Mouse (Mus musculus) C2C12 (cell line): ENCODE measurements around the gene Eef1akmt3. TPM values are rescaled to one million over a fixed set of nuclear protein-coding genes. Genes with fewer than 3 reads are reported as not detected.

Experiments used
- H3K27me3 ChIP-seq: one replicate; pipeline ENCODE4 v1.6.1; 2011; ENCODE audit not compliant: control insufficient read depth, insufficient read depth, insufficient read length
- H3K36me3 ChIP-seq: one replicate; pipeline ENCODE4 v1.6.1; 2011; ENCODE audit not compliant: control insufficient read depth, insufficient read depth
- H3K4me3 ChIP-seq: one replicate; pipeline ENCODE4 v1.5.1; 2011; ENCODE audit warnings: mild to moderate bottlenecking, control low read depth; ENCODE audit not compliant: poor library complexity, insufficient read depth, severe bottlenecking
- H3K79me2 ChIP-seq: one replicate; pipeline ENCODE4 v1.6.1; 2011; ENCODE audit not compliant: control insufficient read depth, insufficient read depth
- H3K79me3 ChIP-seq: one replicate; pipeline ENCODE4 v1.6.1; 2011; ENCODE audit warnings: low read depth, control low read depth
- H3ac ChIP-seq: one replicate; pipeline ENCODE3; 2011; ENCODE audit warnings: low read depth; ENCODE audit not compliant: control insufficient read depth, insufficient read length
- CEBPB ChIP-seq: IDR thresholded peaks from one replicate; pipeline ENCODE4 v1.6.1; 2011; ENCODE audit warnings: low read depth, mild to moderate bottlenecking, control low read depth, moderate library complexity
- CTCF ChIP-seq: IDR thresholded peaks from one replicate; pipeline ENCODE4 v1.5.1; 2011; ENCODE audit not compliant: control insufficient read depth, insufficient read depth, insufficient read length
- FOSL1 ChIP-seq: IDR thresholded peaks from one replicate; pipeline ENCODE4 v1.8.0; 2011; ENCODE audit warnings: mild to moderate bottlenecking, low read length; ENCODE audit not compliant: poor library complexity, insufficient read depth, severe bottlenecking
- MAX ChIP-seq: IDR thresholded peaks from one replicate; pipeline ENCODE4 v1.6.1; 2011; ENCODE audit warnings: mild to moderate bottlenecking, control low read depth
- MYOD1 ChIP-seq: IDR thresholded peaks from one replicate; pipeline ENCODE4 v1.6.1; 2011; ENCODE audit warnings: low read depth; ENCODE audit not compliant: control insufficient read depth, insufficient read length
- MYOG ChIP-seq: IDR thresholded peaks from one replicate; pipeline ENCODE4 v1.6.1; 2011; ENCODE audit not compliant: control insufficient read depth, insufficient read length; ENCODE audit errors: extremely low read depth
- USF1 ChIP-seq: IDR thresholded peaks from one replicate; pipeline ENCODE4 v1.6.1; 2011; ENCODE audit warnings: low read depth, mild to moderate bottlenecking, control low read depth, moderate library complexity
- polyA plus RNA-seq: library from polyadenylated mRNA; unstranded; fragments of >200 nt; fragmentation: generic; extraction: Trizol; gene quantifications from one replicate; pipeline ENCODE4 v1.2.1, GENCODE M21; 2012; ENCODE audit warnings: missing spikeins

Eef1akmt3 gene
- polyA plus RNA-seq, 1 experiment: 0.22 TPM

DNA sequence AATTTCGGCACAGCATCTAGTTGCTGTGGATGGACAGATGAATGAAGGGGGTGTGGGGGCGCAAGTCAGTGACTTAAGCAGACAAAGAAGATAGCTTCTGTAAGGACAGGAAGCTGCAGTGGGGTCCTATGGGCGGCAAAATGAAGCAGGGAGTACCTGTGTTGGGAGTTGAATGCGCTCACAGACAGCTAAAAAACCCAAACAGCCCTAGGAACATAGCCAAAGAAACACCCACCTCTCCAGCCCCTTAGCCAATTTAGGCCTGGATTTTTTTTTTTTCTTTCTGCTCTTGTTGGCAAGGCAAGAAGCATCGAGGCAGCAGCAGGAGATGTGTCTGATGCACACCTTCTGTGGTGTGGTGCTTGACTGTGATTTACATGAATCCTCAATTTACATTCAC is 19.8 kb upstream of the Eef1akmt3 start:
- H3ac ChIP-seq: no peak overlapping the region
- H3K79me3 ChIP-seq: peaks cover 24% of the 10 kb centered on the region
- peaks cover 16% of the 10 kb centered on the region for H3K36me3 ChIP-seq
- H3K79me2 ChIP-seq: peaks cover 28% of the 10 kb centered on the region
- TF ChIP-seq MYOD1 (no peak), USF1 (no peak), FOSL1 (no peak), CTCF (no peak), MAX (no peak), CEBPB (no peak), MYOG (no peak)
- no peak overlapping the region for H3K4me3 ChIP-seq
- H3K27me3 ChIP-seq: no peaks in the 10 kb centered on the region

DNA sequence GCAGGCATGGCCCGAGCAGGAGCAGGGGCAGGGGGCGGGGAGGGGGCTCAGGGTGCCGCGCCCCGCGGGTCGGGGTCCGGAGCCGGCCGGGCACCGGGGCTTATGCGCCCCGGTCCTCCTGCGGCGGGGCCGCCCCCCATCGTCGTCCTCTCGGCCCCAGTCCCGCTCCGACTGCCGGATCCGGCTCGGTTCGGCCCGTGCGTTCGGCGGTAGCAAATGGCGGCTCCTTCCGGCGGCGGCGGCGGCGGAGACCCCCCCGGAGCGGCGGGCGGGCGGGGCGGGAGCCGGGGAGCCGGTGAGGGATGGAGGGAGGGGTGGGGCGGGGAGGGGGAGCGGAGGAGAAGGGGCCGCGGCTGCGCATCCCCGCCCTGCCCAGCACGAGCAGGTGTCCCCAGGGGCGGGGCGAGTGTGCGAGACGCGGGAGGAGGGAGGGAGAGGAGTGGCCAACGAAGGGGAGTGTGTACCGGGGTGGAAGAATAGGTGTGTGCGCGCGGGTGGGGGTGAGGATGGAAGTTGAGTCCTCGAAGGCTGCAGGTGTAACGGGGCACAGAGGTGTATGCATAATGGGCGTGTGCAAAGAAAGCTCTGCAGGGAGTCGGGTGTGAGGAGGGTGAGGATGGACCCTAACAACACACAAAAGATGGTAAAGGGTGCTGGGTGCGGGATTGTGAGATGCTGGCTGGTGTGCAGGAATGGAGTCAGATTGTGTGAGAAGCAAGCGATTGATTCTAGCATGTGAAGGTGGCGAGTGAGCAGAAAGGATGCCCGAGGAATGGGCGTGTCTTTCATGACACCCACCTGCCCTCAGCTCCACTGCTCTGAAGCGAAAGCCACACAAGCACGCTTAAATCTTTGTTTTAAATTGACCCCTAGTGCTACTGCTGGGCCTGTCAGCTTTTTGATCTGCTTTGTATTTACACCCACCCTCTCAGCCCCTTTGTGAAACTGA is 18.9 kb upstream of the Eef1akmt3 start, which contains the start of gene March9:
Gene March9, minus strand, starts transcription at position 217 of the 949 bp plus-strand sequence.
- peaks cover 20% of the 10 kb centered on the region for H3K79me2 ChIP-seq
- no peaks in the 10 kb centered on the region for H3K27me3 ChIP-seq
- H3K79me3 ChIP-seq: peaks cover 17% of the 10 kb centered on the region

DNA sequence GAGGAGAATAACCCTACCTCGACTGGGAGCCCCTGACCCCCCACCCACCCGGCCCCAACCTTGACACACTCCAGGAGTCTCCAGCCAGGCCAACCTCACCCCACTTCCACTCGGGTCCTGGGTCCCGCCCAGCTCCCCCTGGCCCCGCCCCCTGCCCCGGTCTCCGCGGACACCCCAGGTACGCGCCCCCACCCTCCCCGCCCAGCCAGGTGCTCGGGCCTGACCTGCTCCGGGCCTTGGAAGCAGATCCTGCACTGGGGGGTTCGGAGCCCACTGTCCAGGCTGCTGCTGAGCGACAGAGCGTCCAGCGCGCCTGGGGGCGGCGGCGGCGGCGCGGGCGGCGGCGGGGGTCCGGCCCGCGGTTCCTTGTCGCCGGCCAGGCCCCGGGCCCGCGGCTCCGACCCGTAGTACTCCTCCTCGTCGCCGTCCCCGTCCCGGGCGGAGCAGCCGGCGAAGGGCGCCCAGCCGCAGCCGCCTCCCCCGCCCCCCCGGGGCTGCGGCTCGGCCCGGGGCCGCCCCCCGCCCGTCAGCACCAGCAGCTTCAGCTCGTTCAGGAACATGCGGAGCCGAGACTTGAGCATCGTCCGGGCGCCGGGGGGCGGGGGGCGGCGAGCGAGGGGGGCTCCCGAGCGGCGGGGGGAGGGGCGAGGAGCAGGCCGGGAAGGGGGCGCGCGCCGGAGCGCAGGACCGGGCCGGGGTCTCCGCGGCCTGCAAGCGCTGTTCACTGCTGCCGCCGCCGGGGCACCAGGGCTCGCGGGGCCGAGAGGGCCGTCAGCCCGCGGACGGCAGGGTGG is 18.1 kb upstream of the Eef1akmt3 start:
- peaks cover 9% of the 10 kb centered on the region for H3K79me3 ChIP-seq
- H3K4me3 ChIP-seq: peak overlapping the region; percentile 36
- H3ac ChIP-seq: peak overlapping the region; percentile 82
- no peaks in the 10 kb centered on the region for H3K36me3 ChIP-seq
- H3K79me2 ChIP-seq: peaks cover 11% of the 10 kb centered on the region
- no peak for TF ChIP-seq CEBPB
- no peak for TF ChIP-seq FOSL1
- TF ChIP-seq MYOD1: no peak
- no peak for TF ChIP-seq USF1
- no peak for TF ChIP-seq CTCF
- TF ChIP-seq MAX: no peak
- TF ChIP-seq MYOG: no peak
- no peaks in the 10 kb centered on the region for H3K27me3 ChIP-seq

More for the DNA sequence above, 18.9 kb upstream of the Eef1akmt3 start, which contains the start of gene March9:
- peak within 1 kb of the TSS; percentile 82 for H3ac ChIP-seq
- TF ChIP-seq MYOD1: no peak
- peaks cover 8% of the 10 kb centered on the region for H3K36me3 ChIP-seq
- peak within 1 kb of the TSS; percentile 36 for H3K4me3 ChIP-seq

DNA sequence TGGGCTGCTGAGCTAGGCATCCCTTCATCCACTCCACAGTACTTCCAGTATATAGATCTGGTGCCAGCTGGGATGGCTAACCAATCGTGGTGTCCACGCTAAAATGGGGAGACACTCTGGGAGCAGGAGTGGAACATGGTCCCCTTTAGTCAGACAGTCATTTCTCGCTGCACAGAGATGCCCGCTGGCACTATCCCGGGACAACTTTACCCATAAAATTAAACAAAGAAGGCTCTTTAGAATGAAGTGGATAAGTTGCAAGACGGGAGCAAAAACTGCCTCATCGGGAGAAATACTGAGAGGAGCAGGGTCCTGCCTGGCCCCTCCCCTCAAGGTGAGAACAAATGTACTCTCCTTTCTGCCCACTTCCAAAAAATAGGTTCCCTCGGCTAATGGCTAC is 17.4 kb upstream of the Eef1akmt3 start:
- Histone ChIP-seq H3K79me2 (peaks cover 4% of the 10 kb centered on the region), H3ac (no peak overlapping the region), H3K79me3 (peaks cover 2% of the 10 kb centered on the region), H3K27me3 (no peaks in the 10 kb centered on the region), H3K36me3 (no peaks in the 10 kb centered on the region), H3K4me3 (no peak overlapping the region)
- TF ChIP-seq MYOG (no peak), CEBPB (no peak), MYOD1 (no peak), CTCF (no peak), MAX (no peak), FOSL1 (no peak), USF1 (no peak)

DNA sequence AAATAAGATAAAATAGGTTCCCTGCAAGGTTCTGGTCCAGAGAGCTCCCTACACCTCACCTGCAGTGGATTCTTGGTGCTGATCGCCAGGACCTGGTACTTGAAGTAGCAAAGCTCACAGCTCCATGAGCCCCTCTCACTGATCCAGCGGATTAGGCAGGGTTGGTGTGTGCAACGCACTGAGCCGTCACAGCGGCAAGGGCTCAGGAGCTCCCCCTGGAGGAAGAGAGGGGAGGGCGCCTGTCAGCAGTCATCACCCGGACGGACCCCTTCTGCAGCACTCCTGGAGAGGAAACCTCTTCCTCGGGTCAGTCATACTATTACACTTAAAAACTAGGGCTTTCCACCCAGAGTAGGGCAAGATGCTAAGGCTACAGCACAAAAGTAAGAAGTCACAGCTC is 16.8 kb upstream of the Eef1akmt3 start:
- H3K4me3 ChIP-seq: no peak overlapping the region
- H3K27me3 ChIP-seq: no peaks in the 10 kb centered on the region

More for the DNA sequence above, 16.8 kb upstream of the Eef1akmt3 start:
- Histone ChIP-seq H3K79me3 (no peaks in the 10 kb centered on the region), H3ac (no peak overlapping the region), H3K79me2 (no peaks in the 10 kb centered on the region), H3K36me3 (no peaks in the 10 kb centered on the region)
- TF ChIP-seq USF1 (no peak), CTCF (peak; percentile 90)
